Comparison of ENCODE assay signal across 12 mouse cellular contexts in genomic region chr6:122784866-122785265, GRCm38 (mm10). TPM values are rescaled to one million over a fixed set of nuclear protein-coding genes. Genes with fewer than 3 reads are reported as not detected.
A peak's percentile ranks its signal among the peaks of the same experiment; 100 is the strongest.
DNase-seq lines count a peak whose midpoint lies in the region; ATAC-seq and TF ChIP-seq lines count a peak whose summit lies in the region.
"Had no signal": no experiment of that assay in that cellular context is flagged by ENCODE, and none has a peak within 500 bp of the region (broad histone marks: within the 10 kb centered on the region; RNA-seq: fewer than 3 reads in every experiment).

No protein-coding gene starts in this region.

- ATAC-seq in heart, embryonic 11.5 days (replicated peaks; ENCODE audit: insufficient number of reproducible peaks, low FRiP score, low TSS enrichment), result no peak

- no peak overlapping the region for H3K9ac ChIP-seq in heart, embryonic 11.5 days (ENCODE audit: low read depth, low read length)
- H3K9ac ChIP-seq: embryonic facial prominence, embryonic 12.5 days; hindbrain, embryonic 13.5 days; neural tube, embryonic 15.5 days had no signal

- no peaks in the 10 kb centered on the region for H3K27me3 ChIP-seq in kidney, adult 2 months (replicated peaks; ENCODE audit: control insufficient read depth, insufficient read depth, low read length)
- no peaks in the 10 kb centered on the region for H3K27me3 ChIP-seq in heart, embryonic 11.5 days (ENCODE audit: control insufficient read depth, insufficient read depth, low read length)
- H3K27me3 ChIP-seq: embryonic facial prominence, embryonic 12.5 days; hindbrain, embryonic 13.5 days; megakaryocyte, embryonic 14.5 days; neural tube, embryonic 15.5 days had no signal

- H3K4me1 ChIP-seq in kidney, adult 2 months (ENCODE audit: control insufficient read depth, insufficient read depth, low read length), result no peaks in the 10 kb centered on the region
- no peaks in the 10 kb centered on the region for H3K4me1 ChIP-seq in heart, embryonic 11.5 days (ENCODE audit: control insufficient read depth, insufficient read depth, low read length)
- H3K4me1 ChIP-seq: embryonic facial prominence, embryonic 12.5 days; hindbrain, embryonic 13.5 days; neural tube, embryonic 15.5 days had no signal

- H3K9me3 ChIP-seq in heart, embryonic 11.5 days (replicated peaks; ENCODE audit: control insufficient read depth, low read length), result no peaks in the 10 kb centered on the region
- H3K9me3 ChIP-seq: embryonic facial prominence, embryonic 12.5 days; hindbrain, embryonic 13.5 days; megakaryocyte, embryonic 14.5 days; neural tube, embryonic 15.5 days had no signal

- DNase-seq in kidney, adult 2 months, result no peak
- no peak for DNase-seq in kidney, postnatal 14 days
- DNase-seq in right cerebral cortex, postnatal 14 days, result peak; percentile 62
- DNase-seq in right cerebral cortex, adult 2 months (ENCODE audit: low spot score in 2 of 2), result no peak
- DNase-seq in brain, embryonic 14.5 days (ENCODE audit: low read depth), result no peak
- peak; percentile 32 to 36 for DNase-seq in thymus, postnatal 36 days
- DNase-seq in adrenal gland, adult 8-10 months, result no peak

- no peak overlapping the region for H3K4me3 ChIP-seq in kidney, adult 2 months (ENCODE audit: insufficient read depth, low read depth, low read length)
- H3K4me3 ChIP-seq in heart, embryonic 11.5 days (ENCODE audit: low read depth, low read length), result no peak overlapping the region
- H3K4me3 ChIP-seq: embryonic facial prominence, embryonic 12.5 days; hindbrain, embryonic 13.5 days; megakaryocyte, embryonic 14.5 days; neural tube, embryonic 15.5 days had no signal

- 96% methylated on average over 3 of the region's 3 CpGs for WGBS in kidney, adult 2 months
- 95% methylated on average over 3 of the region's 3 CpGs for WGBS in heart, embryonic 11.5 days (ENCODE audit: insufficient replicate concordance)

- H3K4me2 ChIP-seq in heart, embryonic 11.5 days, result no peak overlapping the region
- H3K4me2 ChIP-seq: embryonic facial prominence, embryonic 12.5 days; hindbrain, embryonic 13.5 days; neural tube, embryonic 15.5 days had no signal

- no peaks in the 10 kb centered on the region for H3K36me3 ChIP-seq in kidney, adult 2 months (ENCODE audit: control insufficient read depth, insufficient read depth, low read length)
- H3K36me3 ChIP-seq in heart, embryonic 11.5 days (ENCODE audit: control insufficient read depth, insufficient read depth, low read length), result no peaks in the 10 kb centered on the region
- H3K36me3 ChIP-seq: embryonic facial prominence, embryonic 12.5 days; hindbrain, embryonic 13.5 days; neural tube, embryonic 15.5 days had no signal

- TF ChIP-seq CTCF in kidney, adult 2 months (conservative IDR thresholded peaks at IDR 0.05; ENCODE audit: insufficient read depth, insufficient read length, low read depth, low read length), result peak; percentile 22; the same call in 1 of the 2 replicates
- 0 out of 2 replicates have a peak, but pooled peaks have one; percentile 17 for TF ChIP-seq CTCF in brain, embryonic 14.5 days (IDR thresholded peaks at IDR 0.05; ENCODE audit: borderline replicate concordance, extremely low read depth, insufficient read depth, insufficient read length)

- no peak for TF ChIP-seq POLR2A in kidney, adult 2 months (IDR thresholded peaks at IDR 0.05; ENCODE audit: low read depth, low read length)
- no peak for TF ChIP-seq POLR2A in brain, embryonic 14.5 days (IDR thresholded peaks at IDR 0.05; ENCODE audit: borderline replicate concordance, extremely low read depth, insufficient read depth, insufficient read length, poor library complexity, severe bottlenecking)

- H3K27ac ChIP-seq in kidney, adult 2 months (ENCODE audit: insufficient read depth, low read depth, low read length), result no peak overlapping the region
- H3K27ac ChIP-seq in heart, embryonic 11.5 days (ENCODE audit: low read depth, low read length), result no peak overlapping the region
- H3K27ac ChIP-seq: embryonic facial prominence, embryonic 12.5 days; hindbrain, embryonic 13.5 days; neural tube, embryonic 15.5 days had no signal

RNA-seq across cellular contexts. Expression of gene Slc2a3, which starts 16.6 kb away (rescaled TPM):
- polyA plus RNA-seq in kidney, adult 2 months (2012; rRNA removed), result 1.3 and 2.7 TPM in 2 replicates
- 25.9 and 36.3 TPM in 2 replicates for polyA plus RNA-seq in brain, embryonic 14.5 days (2012; rRNA removed)
- 27.5 and 33.2 TPM in 2 replicates for polyA plus RNA-seq in heart, embryonic 11.5 days (2014; fragmentation: Nextera tagmentation; extraction: Ambion mirVana)
- total RNA-seq in adrenal gland, adult 8-10 months (2022), result 10 to 100 TPM; 10.3 to 17.0 (median 11.7) TPM

RNA-seq across cellular contexts. Expression of gene Foxj2, which starts 34.8 kb away (rescaled TPM):
- 9.7 and 12.7 TPM in 2 replicates for polyA plus RNA-seq in kidney, adult 2 months (2012; rRNA removed)
- polyA plus RNA-seq in brain, embryonic 14.5 days (2012; rRNA removed), result 5.9 and 12.5 TPM in 2 replicates
- 4.9 and 5.9 TPM in 2 replicates for polyA plus RNA-seq in heart, embryonic 11.5 days (2014; fragmentation: Nextera tagmentation; extraction: Ambion mirVana)
- 10 to 100 TPM; 18.6 to 24.8 (median 21.6) TPM for total RNA-seq in adrenal gland, adult 8-10 months (2022)

Comparison
In these comparisons a context has a peak if more than half of its experiments do, and no peak if none do; other contexts are left out.
1. DNase-seq: peak in right cerebral cortex, postnatal 14 days (single experiment) and thymus, postnatal 36 days (2 of 2); none in kidney, adult 2 months (single experiment), kidney, postnatal 14 days (single experiment), right cerebral cortex, adult 2 months (0 of 2), brain, embryonic 14.5 days (single experiment) and adrenal gland, adult 8-10 months (single experiment).